Mouse (Mus musculus) heart, postnatal 0 days (tissue): Measurements from ENCODE around the gene Rictor.

ENCODE experiments used
- CTCF ChIP-seq: IDR thresholded peaks from 2 replicates; pipeline ENCODE4 v1.5.1; 2016; ENCODE audit warnings: antibody characterized with exemption, control low read depth, low read depth
- EP300 ChIP-seq: IDR thresholded peaks from 2 replicates; pipeline ENCODE4 v1.6.1; 2016; ENCODE audit warnings: antibody characterized with exemption, low read depth

GRCm38 (mm10) chr15:6715237-6715636 is 7.1 kb downstream of the Rictor start:
- no peak for TF ChIP-seq CTCF
- TF ChIP-seq EP300, result no peak
